Mouse (Mus musculus): ENCODE results near the gene Ercc4.
A peak's percentile ranks its signal among the peaks of the same experiment; 100 is the strongest.

Ercc4 gene

DNA sequence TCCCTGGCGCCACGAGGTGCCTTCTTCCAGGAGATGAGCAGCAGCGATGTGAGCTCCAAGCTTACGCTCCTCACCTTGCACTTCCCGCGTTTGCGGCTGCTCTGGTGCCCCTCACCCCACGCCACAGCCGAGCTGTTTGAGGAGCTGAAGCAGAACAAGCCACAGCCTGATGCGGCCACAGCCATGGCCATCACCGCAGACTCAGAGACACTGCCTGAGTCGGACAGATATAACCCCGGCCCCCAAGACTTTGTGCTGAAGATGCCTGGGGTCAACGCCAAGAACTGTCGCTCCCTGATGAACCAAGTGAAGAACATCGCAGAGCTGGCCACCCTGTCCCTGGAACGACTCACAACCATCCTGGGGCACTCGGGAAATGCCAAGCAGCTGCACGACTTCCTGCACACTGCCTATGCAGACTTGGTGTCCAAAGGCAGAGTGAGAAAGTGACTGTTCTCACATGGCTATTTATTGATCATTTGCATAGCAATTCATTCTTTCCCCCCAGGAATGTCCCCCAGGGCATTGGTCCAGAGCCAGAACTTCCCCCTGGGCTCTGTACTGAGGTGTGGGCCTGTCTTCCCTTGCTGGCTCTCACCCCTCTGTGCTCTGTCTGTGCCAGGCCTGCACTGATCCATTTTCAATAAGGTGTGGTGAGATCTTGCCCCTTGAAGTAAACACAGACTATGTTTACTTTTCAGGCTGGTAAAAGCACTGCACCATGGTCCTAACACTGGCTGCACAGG is 38.5 kb downstream of the Ercc4 start:
- no peak for DNase-seq (ENCODE audit: low spot score in 2 of 2)

DNA sequence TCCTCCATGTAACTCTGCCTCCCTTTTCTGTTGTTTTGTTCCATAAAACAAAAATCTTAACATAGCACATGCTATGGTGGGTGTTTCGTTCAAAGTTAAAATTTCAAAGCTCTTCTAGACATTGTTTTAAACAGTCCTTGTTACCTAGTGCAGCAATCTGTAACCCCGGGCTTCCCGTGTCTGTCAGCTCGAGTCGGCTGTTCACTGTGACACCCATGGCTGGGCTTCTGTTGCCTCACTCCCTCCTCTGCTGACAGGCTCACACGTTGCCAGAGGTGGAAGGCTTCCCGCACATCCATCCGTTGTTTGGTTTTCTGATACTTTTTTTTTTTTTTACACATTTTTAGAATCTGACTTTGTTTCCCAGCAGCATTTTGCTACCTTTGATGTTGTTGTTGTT is 40.5 kb downstream of the Ercc4 start:
- no peak for DNase-seq (ENCODE audit: low spot score in 2 of 2)

DNA sequence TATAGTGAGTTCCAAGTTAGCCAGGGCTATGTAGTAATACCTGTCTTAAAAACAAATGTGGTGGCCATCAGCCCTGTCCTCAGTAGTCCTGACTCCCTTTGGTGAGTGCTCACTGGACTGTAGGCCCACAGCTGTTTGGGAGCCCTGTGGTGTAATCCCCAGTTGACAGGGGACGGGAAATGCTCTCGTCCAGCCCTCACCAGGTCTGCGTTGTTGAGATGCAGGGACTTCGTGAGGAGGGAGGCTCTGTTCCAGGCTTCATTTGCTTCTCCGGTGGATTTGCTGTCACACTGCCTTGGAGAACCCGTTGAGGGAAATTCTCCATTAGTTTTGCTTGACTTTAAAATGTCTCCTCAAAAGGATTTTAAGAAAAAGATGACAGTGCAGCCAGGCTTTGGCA is 41.3 kb downstream of the Ercc4 start:
- no peak for DNase-seq (ENCODE audit: low spot score in 2 of 2)

DNA sequence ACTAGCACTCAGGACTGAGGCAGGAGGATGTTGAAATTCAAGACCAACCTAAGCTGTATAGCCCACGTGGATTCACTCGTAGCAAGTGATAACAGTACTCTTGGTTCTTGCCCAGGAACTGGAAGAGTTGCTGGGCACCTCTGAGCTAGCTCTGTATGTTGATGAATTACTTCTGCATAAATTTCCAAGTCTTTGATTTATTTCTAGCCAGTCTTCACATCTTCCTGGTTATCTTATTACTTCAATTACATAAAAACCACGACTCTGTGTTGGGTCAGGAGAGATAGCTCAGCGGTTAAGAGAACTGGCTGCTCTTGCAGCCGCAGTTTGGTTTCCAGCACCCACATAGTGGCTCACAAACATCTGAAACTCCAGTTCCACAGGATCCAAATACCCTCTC is 43.0 kb downstream of the Ercc4 start:
- DNase-seq (ENCODE audit: low spot score in 2 of 2), result no peak

DNA sequence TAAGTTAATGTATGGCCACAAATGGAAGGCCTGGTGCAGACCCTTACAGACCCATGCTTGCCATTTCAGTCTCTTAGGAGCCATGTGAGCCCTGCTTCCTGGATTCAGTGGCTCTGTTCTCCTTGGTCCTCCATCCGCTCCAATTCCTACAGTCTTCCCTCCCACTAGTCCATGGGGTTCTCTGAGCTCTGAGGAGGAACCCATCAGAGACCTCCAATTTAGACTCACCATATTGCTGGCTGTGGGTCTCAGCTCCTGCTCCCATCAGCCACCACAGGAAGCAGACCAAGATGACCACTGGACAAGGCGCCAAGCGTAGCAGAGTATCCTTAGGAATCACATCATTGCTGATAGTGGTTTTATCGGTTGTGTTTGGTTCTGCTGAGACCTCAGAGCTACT is 43.7 kb downstream of the Ercc4 start:
- no peak for DNase-seq (ENCODE audit: low spot score in 2 of 2)

DNA sequence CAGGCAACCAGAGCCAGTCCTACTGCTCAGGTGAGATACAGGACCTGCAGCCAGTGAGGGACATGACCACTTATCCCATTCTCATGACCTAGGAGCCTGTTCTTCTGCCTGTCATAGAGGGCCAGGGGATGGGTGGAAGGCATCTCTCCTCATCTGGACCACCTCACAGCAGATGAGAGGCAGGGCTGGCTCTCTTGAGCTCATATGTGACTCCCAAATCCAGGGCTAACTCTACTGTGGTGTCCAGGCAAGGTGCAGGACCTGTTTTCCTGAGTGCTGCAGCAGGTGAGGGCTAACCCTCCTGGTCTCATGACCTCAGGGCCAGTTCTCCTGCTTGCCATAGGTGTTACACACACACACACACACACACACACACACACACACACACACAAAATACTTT is 44.9 kb downstream of the Ercc4 start:
- DNase-seq (ENCODE audit: low spot score in 2 of 2), result no peak

DNA sequence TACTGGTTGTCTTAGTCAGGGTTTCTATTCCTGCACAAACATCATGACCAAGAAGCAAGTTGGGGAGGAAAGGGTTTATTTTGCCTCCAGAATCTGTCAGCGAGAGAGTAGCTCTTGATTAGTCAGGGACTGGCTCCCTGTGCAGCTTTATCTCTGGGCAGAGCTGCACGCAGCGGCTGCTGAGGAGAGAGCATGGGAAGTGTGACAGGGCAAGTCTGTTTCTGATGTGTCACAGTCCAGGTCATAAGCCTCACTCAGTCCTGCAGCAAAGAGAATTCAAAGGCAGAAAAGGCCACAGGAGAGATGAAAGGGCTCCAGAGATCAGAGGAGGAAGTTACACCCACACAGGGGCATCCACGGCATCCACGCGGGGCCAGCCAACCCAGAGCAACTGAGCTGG is 47.8 kb downstream of the Ercc4 start:
- no peak for DNase-seq (ENCODE audit: low spot score in 2 of 2)

DNA sequence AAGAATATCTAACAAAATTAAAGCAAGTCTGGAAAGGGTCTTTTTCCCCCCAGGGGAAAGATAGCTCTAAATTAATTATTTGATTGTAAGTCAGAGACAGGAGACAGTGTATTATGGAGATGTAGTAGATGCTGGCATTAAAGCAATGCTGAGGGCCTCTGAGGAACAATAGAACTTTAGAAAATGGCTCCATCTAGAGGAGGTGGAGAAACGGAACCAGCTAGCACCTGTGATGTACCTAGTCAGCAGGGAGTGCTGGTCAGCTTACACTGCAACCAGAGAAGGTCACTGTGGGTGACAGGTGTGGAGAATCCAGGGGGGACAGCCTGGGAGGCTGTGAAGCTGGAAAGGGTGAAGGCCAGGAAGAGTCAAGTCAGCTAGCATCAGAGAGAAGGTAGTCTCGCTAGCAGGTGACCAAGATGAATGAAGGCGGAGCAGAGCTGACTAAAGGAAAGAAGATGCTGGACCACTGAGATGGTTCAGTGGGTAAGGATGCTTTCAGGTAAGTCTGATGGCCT is 48.7 kb downstream of the Ercc4 start:
- no peak for DNase-seq (ENCODE audit: low spot score in 2 of 2)

DNA sequence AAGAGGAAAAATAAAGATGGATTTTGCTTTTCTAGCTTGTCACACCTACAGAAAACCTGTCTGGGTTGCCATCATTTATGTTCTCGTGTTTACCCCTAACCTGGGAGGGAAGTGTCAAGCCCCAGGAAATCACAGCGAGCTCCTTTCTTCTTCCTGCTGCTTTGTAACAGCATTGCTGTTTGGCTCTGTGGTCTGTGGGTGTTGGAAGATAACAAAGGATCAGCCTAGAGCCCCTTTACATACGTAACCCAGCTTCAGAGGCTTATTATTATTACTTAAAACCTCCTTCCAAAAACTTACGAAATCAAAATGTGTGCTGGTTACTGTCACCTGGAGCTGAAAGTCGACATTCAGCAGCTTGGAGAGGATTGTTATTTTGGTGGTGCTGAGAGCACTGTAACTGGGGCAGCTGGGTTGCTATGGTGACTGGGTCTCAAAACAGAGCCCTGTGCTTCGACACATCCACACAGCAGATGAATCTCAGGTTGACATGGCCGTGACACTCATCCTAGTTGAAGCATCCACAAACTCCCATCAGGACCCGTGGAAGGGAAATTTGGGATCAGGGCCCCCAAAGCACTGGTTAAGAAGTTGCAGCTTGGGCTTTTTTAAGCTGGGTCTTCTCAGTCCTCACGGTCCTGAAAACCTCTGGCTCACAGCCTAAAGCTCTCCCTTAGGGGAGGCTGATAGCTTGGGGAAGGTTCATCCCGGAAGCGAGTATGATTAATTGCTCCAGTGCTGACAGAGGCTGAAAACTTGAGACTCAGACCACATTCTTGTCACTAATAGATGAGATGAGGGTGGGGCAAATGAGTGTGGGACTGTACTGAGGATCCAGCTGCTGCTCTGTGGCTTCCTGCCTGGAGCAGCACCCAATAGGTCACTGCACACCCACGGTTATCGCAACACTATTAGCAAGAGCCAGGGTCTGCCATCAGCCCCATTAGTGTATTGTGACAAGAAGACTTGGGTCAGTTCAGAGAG is 49.7 kb downstream of the Ercc4 start:
- DNase-seq (ENCODE audit: low spot score in 2 of 2), result peak; percentile 67 to 78

GRCm38 (mm10) chr16:13159927-13160644 is 50.6 kb downstream of the Ercc4 start:
- DNase-seq (ENCODE audit: low spot score in 2 of 2), result peak; percentile 98

GRCm38 (mm10) chr16:13161516-13161915 is 52.0 kb downstream of the Ercc4 start:
- no peak for DNase-seq (ENCODE audit: low spot score in 2 of 2)

- no peak for DNase-seq (ENCODE audit: low spot score in 2 of 2)
Observed at GRCm38 (mm10) chr16:13167731-13168130, 58.2 kb downstream of the Ercc4 start.

DNA sequence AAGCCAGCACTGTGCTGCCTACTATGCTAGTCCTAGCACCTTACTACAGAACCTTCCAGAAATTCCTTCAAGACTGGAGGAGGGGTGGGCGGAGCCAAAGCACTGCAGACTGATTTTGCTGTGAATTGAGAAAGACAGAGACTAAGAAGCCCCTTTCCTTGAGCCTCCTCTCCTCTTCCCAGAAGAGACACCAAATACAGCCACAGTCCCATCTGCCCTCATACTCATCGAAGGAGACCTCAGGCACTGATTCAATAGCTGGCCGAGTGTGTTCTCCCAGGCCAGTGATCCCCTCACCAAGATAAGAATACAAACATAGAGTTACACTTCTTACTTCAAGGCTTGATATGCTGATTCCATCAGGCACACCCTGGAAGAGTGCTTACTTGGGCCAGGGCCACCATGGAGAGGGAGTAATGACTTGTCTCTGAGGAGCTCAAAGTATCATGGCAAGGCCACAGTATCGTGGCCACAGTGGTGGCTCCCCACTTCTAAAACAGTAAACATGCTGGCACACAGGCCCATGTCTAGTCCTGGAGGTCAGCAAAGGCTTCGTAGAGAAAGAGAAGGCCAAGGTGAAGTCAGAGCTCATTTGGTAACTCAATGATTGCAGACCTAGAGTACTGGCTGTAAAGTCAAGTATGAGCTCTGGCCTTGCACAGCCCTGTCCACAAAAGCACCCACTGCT is 63.7 kb downstream of the Ercc4 start:
- no peak for DNase-seq (ENCODE audit: low spot score in 2 of 2)

DNA sequence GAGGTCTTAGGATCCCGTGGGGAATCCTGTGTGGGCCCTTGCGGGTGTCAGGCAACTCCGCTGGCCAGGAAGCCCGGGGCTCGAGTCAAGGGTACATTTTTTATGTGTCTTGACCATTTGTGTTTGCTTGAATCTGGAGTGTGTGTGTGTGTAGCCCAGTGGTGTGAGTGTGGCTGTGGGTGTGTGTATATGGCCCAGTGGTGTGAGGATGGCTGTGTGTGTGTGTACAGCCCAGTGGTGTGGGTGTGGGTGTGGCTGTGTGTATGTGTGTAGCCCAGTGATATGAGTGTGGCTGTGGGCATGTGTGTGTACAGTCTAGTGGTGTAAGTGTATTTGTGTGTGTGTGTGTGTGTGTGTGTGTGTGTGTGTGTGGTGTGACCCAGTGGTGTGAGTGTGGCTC is 73.0 kb downstream of the Ercc4 start:
- DNase-seq (ENCODE audit: low spot score in 2 of 2), result no peak

- peak in 1 of 2 experiments; percentile 37 for DNase-seq (ENCODE audit: low spot score in 2 of 2)
Observed at GRCm38 (mm10) chr16:13183182-13183742, 73.8 kb downstream of the Ercc4 start.

DNA sequence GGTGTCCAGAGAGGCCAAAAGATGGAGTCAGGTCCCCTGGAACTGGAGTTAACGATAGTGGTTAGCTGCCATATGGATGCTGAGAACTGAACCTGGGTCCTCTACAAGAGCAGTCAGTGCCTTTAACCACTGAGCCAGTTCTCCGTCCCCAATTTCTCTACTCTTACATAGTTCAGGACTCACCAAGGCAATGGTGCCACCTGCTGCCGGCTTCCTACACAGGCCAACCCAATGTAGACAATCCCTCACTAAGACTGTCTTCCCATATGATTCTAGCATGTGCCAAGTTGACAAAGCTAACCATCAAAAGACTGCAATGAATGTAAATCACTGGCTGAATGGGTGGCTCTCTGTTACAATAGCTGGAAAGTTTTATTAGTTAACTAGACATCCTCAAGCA is 74.9 kb downstream of the Ercc4 start:
- DNase-seq (ENCODE audit: low spot score in 2 of 2), result no peak

GRCm38 (mm10) chr16:13189430-13190107 is 80.1 kb downstream of the Ercc4 start:
- DNase-seq (ENCODE audit: low spot score in 2 of 2), result no peak

- no peak for DNase-seq (ENCODE audit: low spot score in 2 of 2)
Observed at GRCm38 (mm10) chr16:13190471-13190870, 81.0 kb downstream of the Ercc4 start.

DNA sequence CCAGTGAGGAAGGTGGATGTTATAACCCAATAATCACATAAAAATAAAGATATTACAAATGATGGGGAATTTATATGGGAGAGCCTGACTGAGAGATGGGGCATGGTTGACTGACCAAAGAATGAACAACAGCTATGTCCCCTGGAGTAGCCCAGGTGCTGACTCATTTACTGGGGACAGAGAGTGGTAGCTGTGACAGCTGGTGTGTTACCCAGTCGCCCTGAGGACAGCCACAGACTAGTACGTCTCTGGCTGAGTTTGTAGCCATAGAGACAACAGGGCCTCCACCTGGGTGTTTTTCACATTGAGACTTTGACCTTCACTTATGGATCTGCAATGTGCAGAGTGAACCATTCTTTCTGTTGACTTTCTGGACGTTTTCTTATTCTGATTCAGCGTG is 81.7 kb downstream of the Ercc4 start:
- no peak for DNase-seq (ENCODE audit: low spot score in 2 of 2)

DNA sequence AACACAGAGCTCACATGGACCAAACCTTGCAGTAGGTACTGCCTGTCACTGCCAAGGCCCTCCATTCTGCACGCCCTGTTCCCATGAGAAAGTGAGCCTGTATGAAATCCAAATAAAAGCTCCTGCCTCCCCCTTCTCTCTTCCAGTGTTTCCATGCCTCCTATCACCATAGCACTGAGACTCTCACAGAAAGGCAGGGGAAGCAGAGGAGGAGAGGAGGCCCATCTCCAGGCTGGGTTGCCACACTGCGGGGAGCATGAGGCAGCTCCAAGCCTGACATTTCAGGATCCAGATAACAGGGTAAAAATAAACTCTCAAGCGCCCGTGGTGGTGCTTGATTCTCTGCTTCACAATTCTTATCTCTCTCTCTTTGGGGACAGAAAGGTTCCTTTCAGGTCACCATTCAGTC is 84.2 kb downstream of the Ercc4 start:
- peak; percentile 51 to 52 for DNase-seq (ENCODE audit: low spot score in 2 of 2)
